Mouse (Mus musculus): ENCODE data around the gene Nln.

GRCm38 (mm10) chr13:104023356-104023911 lies 86.0 kb downstream of the Nln start:
- TF ChIP-seq POLR2A (IDR thresholded peaks at IDR 0.05; ENCODE audit: extremely low read depth, insufficient read depth, low read length) (no peak), CTCF (IDR thresholded peaks at IDR 0.05; ENCODE audit: low read depth, low read length) (no peak)

All from liver, adult 2 months (tissue).